Mouse (Mus musculus): Measurements from ENCODE around the gene Ak6. TPM values are rescaled to one million over a fixed set of nuclear protein-coding genes. Genes with fewer than 3 reads are reported as not detected.

Ak6 gene
- total RNA-seq (2012; rRNA removed) (179 and 210 TPM in 2 replicates), total RNA-seq (2014; rRNA removed) (476 and 500 TPM in 2 replicates), polyA plus RNA-seq (2012; ENCODE audit: insufficient read length, low read depth) (238 and 246 TPM in 2 replicates)

- in situ Hi-C loops (cut with MboI; ENCODE audit: low pct_ligation_motif_present, low pct_unique_long_range_greater_than_20kb, low sequenced_read_pairs): no loop called here
- H3K4me3 ChIP-seq (replicated peaks in 1 of 3; ENCODE audit: low read depth in 2 of 3, low read length in 2 of 3, poor library complexity in 1 of 3): peak within 1 kb of the TSS; percentile 88 to 92 (median 92)
- H3K9me3 ChIP-seq (replicated peaks; ENCODE audit: low read length): no peaks in the 10 kb centered on the region
- peak within 1 kb of the TSS; percentile 85 for H3K4me2 ChIP-seq (ENCODE audit: insufficient read depth, low read depth, poor library complexity, severe bottlenecking)
- H3K27me3 ChIP-seq (replicated peaks): no peaks in the 10 kb centered on the region
- H3K4me1 ChIP-seq (ENCODE audit: control insufficient read depth in 1 of 2, insufficient read depth in 2 of 2): peaks cover 5 to 27% of the 10 kb centered on the region in 2 experiments; a peak in 3 of 4 replicates
- dilution Hi-C loops (cut with MboI; ENCODE audit: extremely low pct_ligation_motif_present, extremely low pct_unique_long_range_greater_than_20kb, low sequenced_read_pairs): no loop called here
- peak within 1 kb of the TSS; percentile 72 for H3K27ac ChIP-seq (ENCODE audit: insufficient read depth, low read depth)
- H3K36me3 ChIP-seq (replicated peaks in 1 of 2; ENCODE audit: control insufficient read depth in 1 of 2, insufficient read depth in 1 of 2, low read length in 1 of 2): peaks cover 17 to 34% of the 10 kb centered on the region in 2 experiments
- peaks cover 40% of the 10 kb centered on the region for H3K79me2 ChIP-seq (replicated peaks; ENCODE audit: control insufficient read depth, extremely low read depth, insufficient read depth, poor library complexity, severe bottlenecking)
- DNase-seq (ENCODE audit: extremely low read depth): peak; percentile 88
- H3K9ac ChIP-seq (ENCODE audit: insufficient read depth, low read depth): peak within 1 kb of the TSS; percentile 66
- TF ChIP-seq UBTF (IDR thresholded peaks at IDR 0.05; ENCODE audit: low read depth, low read length) (peak; percentile 86), GABPA (IDR thresholded peaks at IDR 0.05; ENCODE audit: insufficient replicate concordance, low read depth, low read length) (peak; percentile 16; the same call in 1 of the 2 replicates), USF2 (conservative IDR thresholded peaks at IDR 0.05; ENCODE audit: low read depth, low read length) (no peak), CHD2 (IDR thresholded peaks at IDR 0.05; ENCODE audit: low read length) (no peak), MAX (IDR thresholded peaks at IDR 0.05; ENCODE audit: low read length) (peak; percentile 99), RCOR1 (conservative IDR thresholded peaks at IDR 0.05; ENCODE audit: low read depth, low read length) (no peak), EP300 (IDR thresholded peaks at IDR 0.05; ENCODE audit: low read length) (no peak), NRF1 (IDR thresholded peaks at IDR 0.05; ENCODE audit: low read depth, low read length) (no peak; the same call in 1 of the 2 replicates), SMC3 (IDR thresholded peaks at IDR 0.05; ENCODE audit: low read depth, low read length) (no peak), ZMIZ1 (IDR thresholded peaks at IDR 0.05; ENCODE audit: low read depth, low read length) (peak; percentile 58; the same call in 1 of the 2 replicates), IRF4 (IDR thresholded peaks at IDR 0.05; ENCODE audit: low read depth, low read length) (peak; percentile 73), RAD21 (IDR thresholded peaks at IDR 0.05; ENCODE audit: low read depth, low read length) (no peak), KAT2A (IDR thresholded peaks at IDR 0.05; ENCODE audit: insufficient replicate concordance, low read length) (peak; percentile 92; the same call in 1 of the 2 replicates), MAFK (IDR thresholded peaks at IDR 0.05; ENCODE audit: insufficient replicate concordance, low read length) (no peak), JUN (IDR thresholded peaks at IDR 0.05; ENCODE audit: insufficient read depth, low read depth, low read length) (no peak), MAZ (IDR thresholded peaks at IDR 0.05; ENCODE audit: low read depth, low read length) (peak; percentile 100), HCFC1 (IDR thresholded peaks at IDR 0.05; ENCODE audit: low read depth, low read length) (peak; percentile 93), ZC3H11A (IDR thresholded peaks at IDR 0.05; ENCODE audit: low read depth, low read length) (no peak), CHD1 (IDR thresholded peaks at IDR 0.05; ENCODE audit: low read depth, low read length) (no peak), USF1 (IDR thresholded peaks at IDR 0.05; ENCODE audit: low read depth, low read length) (no peak), MEF2A (IDR thresholded peaks at IDR 0.05; ENCODE audit: borderline replicate concordance, low read depth, low read length) (peak; percentile 49; the same call in 1 of the 2 replicates), ELF1 (IDR thresholded peaks at IDR 0.05; ENCODE audit: low read depth, low read length) (peak; percentile 82), JUND (conservative IDR thresholded peaks at IDR 0.05; ENCODE audit: low read depth, low read length) (no peak), SIN3A (IDR thresholded peaks at IDR 0.05; ENCODE audit: low read length) (peak; percentile 62), MXI1 (IDR thresholded peaks at IDR 0.05; ENCODE audit: low read depth, low read length) (no peak; the same call in 1 of the 2 replicates), POLR2AphosphoS2 (IDR thresholded peaks at IDR 0.05; ENCODE audit: low read depth, low read length) (no peak), E2F4 (IDR thresholded peaks at IDR 0.05; ENCODE audit: insufficient replicate concordance, low read depth, low read length) (no peak), ZKSCAN1 (IDR thresholded peaks at IDR 0.05; ENCODE audit: borderline replicate concordance, low read depth, low read length) (no peak), TBP (conservative IDR thresholded peaks at IDR 0.05; ENCODE audit: low read depth, low read length) (no peak), BHLHE40 (IDR thresholded peaks at IDR 0.05; ENCODE audit: low read depth, low read length) (peak; percentile 60), MYC (IDR thresholded peaks at IDR 0.05; ENCODE audit: low read depth, low read length) (no peak), POLR2A (IDR thresholded peaks at IDR 0.05; ENCODE audit: low read depth, low read length) (peak; percentile 85), ZNF384 (IDR thresholded peaks at IDR 0.05; ENCODE audit: low read depth, low read length) (no peak), TCF12 (IDR thresholded peaks at IDR 0.05; ENCODE audit: low read depth, low read length) (peak; percentile 56; the same call in 1 of the 2 replicates), ETS1 (conservative IDR thresholded peaks at IDR 0.05; ENCODE audit: low read depth, low read length) (no peak; the same call in 1 of the 2 replicates), NELFE (IDR thresholded peaks at IDR 0.05; ENCODE audit: low read depth, low read length) (peak; percentile 62), PAX5 (IDR thresholded peaks at IDR 0.05; ENCODE audit: low read length) (no peak)
These were observed at the start of gene Ak6, which contains the start of gene Rad17 for GRCm38 (mm10) chr13:100650550-100651438. Ak6 (plus strand) TSS chr13:100650979. Rad17 (minus strand) TSS chr13:100651051.
